Comparison of ENCODE assay signal across 8 mouse cellular contexts in genomic region chr8:35206271-35206670, GRCm38 (mm10).
DNase-seq lines count a peak whose midpoint lies in the region; TF ChIP-seq lines count a peak whose summit lies in the region.

No protein-coding gene starts in this region.

- no peaks in the 10 kb centered on the region for H3K79me2 ChIP-seq in CH12.LX (replicated peaks; ENCODE audit: control insufficient read depth, extremely low read depth, insufficient read depth, poor library complexity, severe bottlenecking)

- no peak for TF ChIP-seq RAD21 in CH12.LX (IDR thresholded peaks at IDR 0.05; ENCODE audit: low read depth, low read length)

- no peaks in the 10 kb centered on the region for H3K27me3 ChIP-seq in CH12.LX (replicated peaks)
- no peaks in the 10 kb centered on the region for H3K27me3 ChIP-seq in limb, embryonic 10.5 days (ENCODE audit: low read depth, poor library complexity, severe bottlenecking)

- no peak for TF ChIP-seq EP300 in CH12.LX (IDR thresholded peaks at IDR 0.05; ENCODE audit: low read length)

- H3K4me1 ChIP-seq in CH12.LX (ENCODE audit: control insufficient read depth in 1 of 2, insufficient read depth in 2 of 2) = peaks cover 3 to 21% of the 10 kb centered on the region in 2 experiments; a peak in 3 of 4 replicates
- peaks cover 27% of the 10 kb centered on the region for H3K4me1 ChIP-seq in limb, embryonic 10.5 days

- dilution Hi-C loops in CH12.LX (cut with MboI; ENCODE audit: extremely low pct_ligation_motif_present, extremely low pct_unique_long_range_greater_than_20kb, low sequenced_read_pairs) = no loop called here

- WGBS in limb, embryonic 10.5 days = 61% methylated on average over 6 of the region's 6 CpGs

- no peaks in the 10 kb centered on the region for H3K36me3 ChIP-seq in CH12.LX (replicated peaks in 1 of 2; ENCODE audit: control insufficient read depth in 1 of 2, insufficient read depth in 1 of 2, low read length in 1 of 2)
- H3K36me3 ChIP-seq in limb, embryonic 10.5 days = no peaks in the 10 kb centered on the region

- peak overlapping the region; percentile 42; the same call in 1 of the 2 replicates for H3K4me2 ChIP-seq in CH12.LX (ENCODE audit: insufficient read depth, low read depth, poor library complexity, severe bottlenecking)

- intact Hi-C loops in left cerebral cortex, adult 2 months (cut with DNase I) = no loop called here

- no peak overlapping the region for H3K9ac ChIP-seq in CH12.LX (ENCODE audit: insufficient read depth, low read depth)

- no peak for TF ChIP-seq CTCF in CH12.LX (conservative IDR thresholded peaks at IDR 0.05 in 1 of 2, IDR thresholded peaks at IDR 0.05 in 1 of 2; ENCODE audit: low read depth in 2 of 2, low read length in 2 of 2)
- no peak for TF ChIP-seq CTCF in left cerebral cortex, adult 2 months (IDR thresholded peaks at IDR 0.05)

- DNase-seq in CH12.LX (ENCODE audit: extremely low read depth) = no peak
- DNase-seq in gastrocnemius, adult 8-10 months (ENCODE audit: low spot score in 2 of 2) = peak; percentile 46 to 69
- peak; percentile 67 for DNase-seq in heart, postnatal 4 days
- DNase-seq in lung, postnatal 10 days = peak; percentile 23
- DNase-seq in left cerebral cortex, adult 2 months (ENCODE audit: extremely low spot score in 1 of 2, low spot score in 2 of 2) = no peak
- DNase-seq in limb, embryonic 10.5 days (ENCODE audit: low spot score) = no peak
- no peak for DNase-seq in testis, postnatal 14 days (ENCODE audit: low spot score)
- no peak for DNase-seq in c-Kit-positive CD71-positive TER-119-positive erythroid progenitor cells, embryonic 14.5 days (ENCODE audit: low spot score)

- in situ Hi-C loops in CH12.LX (cut with MboI; ENCODE audit: low pct_ligation_motif_present, low pct_unique_long_range_greater_than_20kb, low sequenced_read_pairs) = no loop called here

- H3K4me3 ChIP-seq in CH12.LX (replicated peaks in 1 of 3; ENCODE audit: low read depth in 2 of 3, low read length in 2 of 3, poor library complexity in 1 of 3) = no peak overlapping the region
- no peak overlapping the region for H3K4me3 ChIP-seq in left cerebral cortex, adult 2 months
- H3K4me3 ChIP-seq in limb, embryonic 10.5 days = no peak overlapping the region

- no peak overlapping the region for H3K27ac ChIP-seq in CH12.LX (ENCODE audit: insufficient read depth, low read depth)
- H3K27ac ChIP-seq in left cerebral cortex, adult 2 months = no peak overlapping the region
- H3K27ac ChIP-seq in limb, embryonic 10.5 days = no peak overlapping the region

- H3K9me3 ChIP-seq in CH12.LX (replicated peaks; ENCODE audit: low read length) = no peaks in the 10 kb centered on the region
- no peaks in the 10 kb centered on the region for H3K9me3 ChIP-seq in limb, embryonic 10.5 days (replicated peaks)

- TF ChIP-seq POLR2A in CH12.LX (IDR thresholded peaks at IDR 0.05; ENCODE audit: low read depth, low read length) = no peak

TF ChIP-seq in CH12.LX, 34 proteins besides CTCF, POLR2A, EP300 and RAD21:
- TF ChIP-seq SIN3A (IDR thresholded peaks at IDR 0.05; ENCODE audit: low read length) (no peak), MEF2A (IDR thresholded peaks at IDR 0.05; ENCODE audit: borderline replicate concordance, low read depth, low read length) (peak; percentile 39; the same call in 1 of the 2 replicates)

Comparison
In these comparisons a context has a peak if more than half of its experiments do, and no peak if none do; other contexts are left out.
1. DNase-seq: peak in gastrocnemius, adult 8-10 months (2 of 2), heart, postnatal 4 days (single experiment) and lung, postnatal 10 days (single experiment); none in CH12.LX (single experiment), left cerebral cortex, adult 2 months (0 of 2), limb, embryonic 10.5 days (single experiment), testis, postnatal 14 days (single experiment) and c-Kit-positive CD71-positive TER-119-positive erythroid progenitor cells, embryonic 14.5 days (single experiment).